Mouse (Mus musculus) midbrain, embryonic 16.5 days (tissue): Measurements from ENCODE around the gene Gm6583. TPM values are rescaled to one million over a fixed set of nuclear protein-coding genes. Genes with fewer than 3 reads are reported as not detected.

Experiments
- ATAC-seq: fragments of 200-750 bp; cut with Nextera tagmentation; 2 replicates; pipeline ENCODE4 v1.8.0; 2017; ENCODE audit warnings: moderate TSS enrichment
- H3K27ac ChIP-seq: fragments of 300-500 bp; sonication (generic); 2 replicates; pipeline ENCODE4 v1.5.1; 2014; ENCODE audit warnings: mild to moderate bottlenecking, low read length, mixed read lengths
- H3K27me3 ChIP-seq: fragments of 300-500 bp; sonication (generic); 2 replicates; pipeline ENCODE4 v1.6.1; 2014; ENCODE audit warnings: low read depth, low read length, mixed read lengths; ENCODE audit not compliant: control insufficient read depth, insufficient read depth
- H3K36me3 ChIP-seq: fragments of 300-500 bp; sonication (generic); 2 replicates; pipeline ENCODE4 v1.6.1; 2014; ENCODE audit warnings: mild to moderate bottlenecking, low read length, moderate library complexity, mixed read lengths; ENCODE audit not compliant: control insufficient read depth, insufficient read depth
- H3K4me1 ChIP-seq: fragments of 300-500 bp; sonication (generic); 2 replicates; pipeline ENCODE4 v1.6.1; 2014; ENCODE audit warnings: mild to moderate bottlenecking, low read length, mixed read lengths; ENCODE audit not compliant: control insufficient read depth, insufficient read depth
- H3K4me2 ChIP-seq: fragments of 300-500 bp; sonication (generic); 2 replicates; pipeline ENCODE4 v1.6.1; 2014; ENCODE audit warnings: mild to moderate bottlenecking, low read length, mixed read lengths
- H3K4me3 ChIP-seq: fragments of 300-500 bp; sonication (generic); 2 replicates; pipeline ENCODE4 v1.5.1; 2014; ENCODE audit warnings: low read depth, mild to moderate bottlenecking, low read length, moderate library complexity, mixed read lengths
- H3K9ac ChIP-seq: fragments of 300-500 bp; sonication (generic); 2 replicates; pipeline ENCODE4 v1.6.1; 2014; ENCODE audit warnings: low read depth, low read length, mixed read lengths
- H3K9me3 ChIP-seq: fragments of 300-500 bp; sonication (generic); replicated peaks from 2 replicates; pipeline ENCODE4 v1.6.1; 2014; ENCODE audit warnings: mild to moderate bottlenecking, low read length, mixed read lengths; ENCODE audit not compliant: control insufficient read depth, poor library complexity, severe bottlenecking
- WGBS: fragments of 180-500 bp; shearing (Covaris S2); extraction: QIAGEN DNeasy Blood & Tissue Kit; methylation state at CpG from one replicate; pipeline ENCODE4 v1.1.7; 2014; 5-methylcytosine and 5-hydroxymethylcytosine counted together
- polyA plus RNA-seq: library from polyadenylated mRNA; unstranded; fragments of >200 nt; fragmentation: Nextera tagmentation; extraction: Ambion mirVana; gene quantifications from 2 replicates; pipeline ENCODE4 v1.2.1, GENCODE M21; 2015

Gene Gm6583
- polyA plus RNA-seq, 1 experiment from 2014 or later = 0.29 TPM

- Histone ChIP-seq H3K4me2 (no peak overlapping the region), H3K27me3 (no peaks in the 10 kb centered on the region), H3K4me3 (no peak overlapping the region), H3K9ac (no peak overlapping the region), H3K36me3 (peaks cover 15% of the 10 kb centered on the region; the same call in 1 of the 2 replicates), H3K9me3 (no peaks in the 10 kb centered on the region), H3K27ac (no peak overlapping the region), H3K4me1 (peaks cover 23% of the 10 kb centered on the region)
- WGBS = 89% methylated on average over 4 of the region's 4 CpGs
- ATAC-seq = no peak
These were observed 20.3 kb upstream of the Gm6583 start for GRCm38 (mm10) chr5:112376111-112376510.

GRCm38 (mm10) chr5:112371933-112372332, 16.1 kb upstream of the Gm6583 start:
- peak overlapping the region; percentile 15 for H3K4me2 ChIP-seq
- ATAC-seq = peak; percentile 91
- 8% methylated on average over 7 of the region's 7 CpGs for WGBS
- peaks cover 18% of the 10 kb centered on the region; the same call in 1 of the 2 replicates for H3K36me3 ChIP-seq
- H3K9me3 ChIP-seq = no peaks in the 10 kb centered on the region
- peak overlapping the region; percentile 94 for H3K27ac ChIP-seq
- H3K4me3 ChIP-seq = no peak overlapping the region
- peak overlapping the region; percentile 43 for H3K9ac ChIP-seq
- peaks cover 33% of the 10 kb centered on the region for H3K4me1 ChIP-seq
- no peaks in the 10 kb centered on the region for H3K27me3 ChIP-seq

GRCm38 (mm10) chr5:112370236-112370813, 14.5 kb upstream of the Gm6583 start:
- no peak for ATAC-seq
- WGBS = 78% methylated on average over 12 of the region's 12 CpGs
- no peaks in the 10 kb centered on the region for H3K9me3 ChIP-seq
- H3K4me2 ChIP-seq = no peak overlapping the region
- H3K27me3 ChIP-seq = no peaks in the 10 kb centered on the region
- H3K9ac ChIP-seq = peak overlapping the region; percentile 28; the same call in 1 of the 2 replicates
- H3K27ac ChIP-seq = peak overlapping the region; percentile 94
- peaks cover 33% of the 10 kb centered on the region for H3K4me1 ChIP-seq
- H3K36me3 ChIP-seq = peaks cover 13% of the 10 kb centered on the region; the same call in 1 of the 2 replicates
- H3K4me3 ChIP-seq = no peak overlapping the region

GRCm38 (mm10) chr5:112369326-112369725, 13.5 kb upstream of the Gm6583 start:
- WGBS = 79% methylated on average over 13 of the region's 13 CpGs
- no peak overlapping the region; the same call in 1 of the 2 replicates for H3K27ac ChIP-seq
- no peak overlapping the region for H3K4me3 ChIP-seq
- H3K27me3 ChIP-seq = no peaks in the 10 kb centered on the region
- ATAC-seq = no peak
- H3K4me2 ChIP-seq = no peak overlapping the region
- H3K9me3 ChIP-seq = no peaks in the 10 kb centered on the region
- no peak overlapping the region for H3K9ac ChIP-seq
- H3K4me1 ChIP-seq = peaks cover 33% of the 10 kb centered on the region
- H3K36me3 ChIP-seq = peaks cover 17% of the 10 kb centered on the region

GRCm38 (mm10) chr5:112368666-112369065, 12.8 kb upstream of the Gm6583 start:
- Histone ChIP-seq H3K4me3 (no peak overlapping the region), H3K36me3 (peaks cover 19% of the 10 kb centered on the region), H3K4me1 (peaks cover 33% of the 10 kb centered on the region), H3K9me3 (no peaks in the 10 kb centered on the region), H3K9ac (no peak overlapping the region), H3K27ac (no peak overlapping the region), H3K4me2 (no peak overlapping the region), H3K27me3 (no peaks in the 10 kb centered on the region)
- no peak for ATAC-seq
- 82% methylated on average over 10 of the region's 10 CpGs for WGBS

- no peak overlapping the region for H3K9ac ChIP-seq
- H3K4me1 ChIP-seq = peaks cover 28% of the 10 kb centered on the region
- no peak for ATAC-seq
- no peak overlapping the region for H3K4me3 ChIP-seq
- H3K9me3 ChIP-seq = no peaks in the 10 kb centered on the region
- H3K27ac ChIP-seq = no peak overlapping the region
- H3K4me2 ChIP-seq = no peak overlapping the region
- 88% methylated on average over 12 of the region's 12 CpGs for WGBS
- H3K27me3 ChIP-seq = no peaks in the 10 kb centered on the region
- H3K36me3 ChIP-seq = peaks cover 19% of the 10 kb centered on the region
These were observed 12.1 kb upstream of the Gm6583 start for GRCm38 (mm10) chr5:112367929-112368328.

GRCm38 (mm10) chr5:112367338-112367737, 11.5 kb upstream of the Gm6583 start:
- Histone ChIP-seq H3K9ac (no peak overlapping the region), H3K4me3 (no peak overlapping the region), H3K4me1 (peaks cover 22% of the 10 kb centered on the region), H3K9me3 (no peaks in the 10 kb centered on the region), H3K27ac (no peak overlapping the region), H3K27me3 (no peaks in the 10 kb centered on the region), H3K36me3 (peaks cover 19% of the 10 kb centered on the region), H3K4me2 (no peak overlapping the region)
- no peak for ATAC-seq
- WGBS = 92% methylated on average over 4 of the region's 4 CpGs

- 96% methylated on average over 6 of the region's 6 CpGs for WGBS
- Histone ChIP-seq H3K27me3 (no peaks in the 10 kb centered on the region), H3K4me1 (peaks cover 18% of the 10 kb centered on the region), H3K9ac (no peak overlapping the region), H3K36me3 (peaks cover 19% of the 10 kb centered on the region), H3K9me3 (no peaks in the 10 kb centered on the region), H3K27ac (no peak overlapping the region), H3K4me2 (no peak overlapping the region), H3K4me3 (no peak overlapping the region)
- no peak for ATAC-seq
These were observed 11.0 kb upstream of the Gm6583 start for GRCm38 (mm10) chr5:112366879-112367278.

- no peaks in the 10 kb centered on the region; the same call in 1 of the 2 replicates for H3K4me1 ChIP-seq
- H3K27me3 ChIP-seq = no peaks in the 10 kb centered on the region
- peaks cover 19% of the 10 kb centered on the region for H3K36me3 ChIP-seq
- no peak overlapping the region for H3K4me2 ChIP-seq
- ATAC-seq = no peak
- no peak overlapping the region for H3K9ac ChIP-seq
- 68% methylated on average over 10 of the region's 10 CpGs for WGBS
- H3K27ac ChIP-seq = no peak overlapping the region
- H3K4me3 ChIP-seq = no peak overlapping the region
- H3K9me3 ChIP-seq = no peaks in the 10 kb centered on the region
These were observed 8.5 kb upstream of the Gm6583 start for GRCm38 (mm10) chr5:112364184-112364797.
